Mouse (Mus musculus) brain, embryonic 14.5 days (tissue): Measurements from ENCODE around the gene Camsap2.

Experiments used
- CTCF ChIP-seq: fragments of 200-500 bp; IDR thresholded peaks from 2 replicates; pipeline ENCODE4 v1.5.1; 2012; ENCODE audit warnings: inconsistent platforms, mild to moderate bottlenecking, moderate library complexity, borderline replicate concordance; ENCODE audit not compliant: insufficient read depth, insufficient read length; ENCODE audit errors: extremely low read depth
- POLR2A ChIP-seq: fragments of 200-500 bp; IDR thresholded peaks from 2 replicates; pipeline ENCODE4 v1.6.1; 2012; ENCODE audit warnings: mild to moderate bottlenecking, inconsistent platforms, borderline replicate concordance; ENCODE audit not compliant: poor library complexity, insufficient read depth, insufficient read length, severe bottlenecking; ENCODE audit errors: extremely low read depth

GRCm38 (mm10) chr1:136325933-136326332 lies 20.0 kb downstream of the Camsap2 start:
- TF ChIP-seq CTCF, result no peak
- TF ChIP-seq POLR2A, result no peak
